ENCODE assay signal across 18 mouse cellular contexts in the genomic region with DNA sequence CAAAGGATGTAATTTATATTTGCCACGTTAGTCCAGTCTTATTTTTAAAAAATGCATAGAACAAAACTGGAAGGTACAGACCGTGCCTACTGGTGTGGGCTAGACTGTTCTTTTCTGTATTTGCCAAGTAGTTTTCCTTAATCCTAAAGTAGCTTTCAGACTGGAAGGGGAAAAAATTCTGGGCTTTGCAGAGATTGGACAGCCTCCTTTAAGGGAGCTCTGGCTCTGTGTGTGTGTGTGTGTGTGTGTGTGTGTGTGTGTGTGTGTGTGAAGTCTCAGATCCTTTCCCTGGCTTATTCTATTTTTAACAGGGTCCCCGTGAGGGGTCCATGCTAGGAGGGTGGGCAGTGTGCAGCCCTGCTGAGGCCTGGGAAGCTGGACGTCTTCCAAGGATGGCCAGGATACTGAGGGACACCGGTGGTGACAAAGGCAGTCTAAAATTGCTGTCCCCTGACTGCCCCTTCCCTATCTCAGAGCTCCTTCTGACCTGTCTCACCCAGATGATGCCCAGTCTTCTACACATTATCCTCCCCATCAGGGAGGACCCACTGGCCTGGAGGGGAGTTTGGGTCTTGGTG. TPM values are rescaled to one million over a fixed set of nuclear protein-coding genes. Genes with fewer than 3 reads are reported as not detected.
DNase-seq lines count a peak whose midpoint lies in the region; ATAC-seq lines count a peak whose summit lies in the region.
"Had no signal": no experiment of that assay in that cellular context is flagged by ENCODE, and none has a peak within 500 bp of the region (broad histone marks: within the 10 kb centered on the region; RNA-seq: fewer than 3 reads in every experiment).

No protein-coding gene starts in this region.

- no peak overlapping the region for H3K4me2 ChIP-seq in hindbrain, embryonic 12.5 days (replicated peaks)
- H3K4me2 ChIP-seq in neural tube, embryonic 15.5 days = no peak overlapping the region
- H3K4me2 ChIP-seq: limb, embryonic 12.5 days; midbrain, embryonic 12.5 days had no signal

- ATAC-seq in hindbrain, embryonic 12.5 days (ENCODE audit: low FRiP score) = no peak
- no peak for ATAC-seq in neural tube, embryonic 15.5 days (ENCODE audit: low FRiP score)
- ATAC-seq: hindbrain, embryonic 16.5 days had no signal

- peaks cover 29% of the 10 kb centered on the region for H3K4me1 ChIP-seq in hindbrain, embryonic 10.5 days (replicated peaks)
- H3K4me1 ChIP-seq in hindbrain, embryonic 12.5 days = peaks cover 26% of the 10 kb centered on the region
- H3K4me1 ChIP-seq in neural tube, embryonic 15.5 days = peaks cover 24% of the 10 kb centered on the region

- H3K27ac ChIP-seq in hindbrain, embryonic 10.5 days = peak overlapping the region; percentile 47
- H3K27ac ChIP-seq in hindbrain, embryonic 12.5 days = no peak overlapping the region
- peak overlapping the region; percentile 33; the same call in 1 of the 2 replicates for H3K27ac ChIP-seq in neural tube, embryonic 15.5 days (replicated peaks)
- H3K27ac ChIP-seq: layer of hippocampus, adult 2 months; midbrain, embryonic 12.5 days had no signal

- 76% methylated on average over 5 of the region's 5 CpGs for WGBS in hindbrain, embryonic 10.5 days
- WGBS in hindbrain, embryonic 12.5 days = 67% methylated on average over 5 of the region's 5 CpGs
- 50% methylated on average over 5 of the region's 5 CpGs for WGBS in neural tube, embryonic 15.5 days

- no peaks in the 10 kb centered on the region for H3K36me3 ChIP-seq in hindbrain, embryonic 10.5 days
- H3K36me3 ChIP-seq in hindbrain, embryonic 12.5 days = no peaks in the 10 kb centered on the region
- H3K36me3 ChIP-seq in neural tube, embryonic 15.5 days = 0 out of 2 replicates have a peak, but pooled peaks cover 2% of the 10 kb centered on the region
- H3K36me3 ChIP-seq: limb, embryonic 12.5 days; midbrain, embryonic 12.5 days had no signal

- DNase-seq in adrenal gland, postnatal 14 days = peak; percentile 29
- DNase-seq in adrenal gland, adult 2 months = no peak
- DNase-seq in hindbrain, embryonic 10.5 days (ENCODE audit: low spot score) = no peak
- DNase-seq in neural tube, embryonic 10.5 days (ENCODE audit: extremely low spot score, low spot score) = no peak
- DNase-seq in ovary, postnatal 14 days (ENCODE audit: low spot score) = no peak
- no peak for DNase-seq in ovary, adult 18-20 months (ENCODE audit: low spot score)

- H3K27me3 ChIP-seq in hindbrain, embryonic 10.5 days (ENCODE audit: insufficient read depth, poor library complexity, severe bottlenecking) = no peaks in the 10 kb centered on the region
- no peaks in the 10 kb centered on the region for H3K27me3 ChIP-seq in hindbrain, embryonic 12.5 days
- no peaks in the 10 kb centered on the region for H3K27me3 ChIP-seq in neural tube, embryonic 15.5 days (replicated peaks)
- H3K27me3 ChIP-seq: limb, embryonic 12.5 days; midbrain, embryonic 12.5 days had no signal

- no peak overlapping the region for H3K9ac ChIP-seq in hindbrain, embryonic 12.5 days
- no peak overlapping the region for H3K9ac ChIP-seq in neural tube, embryonic 15.5 days (replicated peaks)
- H3K9ac ChIP-seq: limb, embryonic 12.5 days; midbrain, embryonic 12.5 days had no signal

- no peaks in the 10 kb centered on the region for H3K9me3 ChIP-seq in hindbrain, embryonic 10.5 days
- no peaks in the 10 kb centered on the region for H3K9me3 ChIP-seq in hindbrain, embryonic 12.5 days (replicated peaks)
- H3K9me3 ChIP-seq in neural tube, embryonic 15.5 days (replicated peaks) = no peaks in the 10 kb centered on the region
- H3K9me3 ChIP-seq: limb, embryonic 12.5 days; midbrain, embryonic 12.5 days had no signal

- H3K4me3 ChIP-seq in hindbrain, embryonic 10.5 days = no peak overlapping the region
- no peak overlapping the region for H3K4me3 ChIP-seq in hindbrain, embryonic 12.5 days
- H3K4me3 ChIP-seq in neural tube, embryonic 15.5 days (replicated peaks) = no peak overlapping the region
- H3K4me3 ChIP-seq: layer of hippocampus, adult 2 months; limb, embryonic 12.5 days; midbrain, embryonic 12.5 days had no signal

RNA-seq across cellular contexts. Expression of a gene that starts 27.9 kb away (rescaled TPM):
- 22.4 and 25.4 TPM in 2 replicates for total RNA-seq in adrenal gland, postnatal 14 days (2021)
- total RNA-seq in adrenal gland, adult 2 months (2021) = 10 to 100 TPM; 28.3 to 37.6 TPM
- 16.6 and 17.1 TPM in 2 replicates for polyA plus RNA-seq in adrenal gland, adult 2 months (2012; rRNA removed)
- polyA plus RNA-seq in hindbrain, embryonic 10.5 days (2016; fragmentation: Nextera tagmentation; extraction: Ambion mirVana) = 26.9 and 30.1 TPM in 2 replicates
- 32.5 and 34.8 TPM in 2 replicates for polyA plus RNA-seq in hindbrain, embryonic 12.5 days (2016; fragmentation: Nextera tagmentation; extraction: Ambion mirVana)
- 33.5 and 40.6 TPM in 2 replicates for polyA plus RNA-seq in neural tube, embryonic 15.5 days (2015; fragmentation: Nextera tagmentation; extraction: Ambion mirVana)

RNA-seq across cellular contexts. Expression of a gene that starts 47.0 kb away (rescaled TPM):
- 23.3 and 27.2 TPM in 2 replicates for total RNA-seq in adrenal gland, postnatal 14 days (2021)
- total RNA-seq in adrenal gland, adult 2 months (2021) = 10 to 100 TPM; 22.5 to 23.0 TPM
- 15.1 and 15.5 TPM in 2 replicates for polyA plus RNA-seq in adrenal gland, adult 2 months (2012; rRNA removed)
- 31.2 and 41.0 TPM in 2 replicates for polyA plus RNA-seq in hindbrain, embryonic 10.5 days (2016; fragmentation: Nextera tagmentation; extraction: Ambion mirVana)
- 29.2 and 29.8 TPM in 2 replicates for polyA plus RNA-seq in hindbrain, embryonic 12.5 days (2016; fragmentation: Nextera tagmentation; extraction: Ambion mirVana)
- 23.4 and 26.4 TPM in 2 replicates for polyA plus RNA-seq in neural tube, embryonic 15.5 days (2015; fragmentation: Nextera tagmentation; extraction: Ambion mirVana)

RNA-seq across cellular contexts. Expression of a gene that starts 58.4 kb away (rescaled TPM):
- total RNA-seq in adrenal gland, postnatal 14 days (2021) = 0.60 and 0.70 TPM in 2 replicates
- total RNA-seq in adrenal gland, adult 2 months (2021) = not detected
- not detected in 2 replicates for polyA plus RNA-seq in adrenal gland, adult 2 months (2012; rRNA removed)
- polyA plus RNA-seq in hindbrain, embryonic 10.5 days (2016; fragmentation: Nextera tagmentation; extraction: Ambion mirVana) = not detected in 2 replicates
- not detected in 2 replicates for polyA plus RNA-seq in hindbrain, embryonic 12.5 days (2016; fragmentation: Nextera tagmentation; extraction: Ambion mirVana)
- polyA plus RNA-seq in neural tube, embryonic 15.5 days (2015; fragmentation: Nextera tagmentation; extraction: Ambion mirVana) = 0.14 TPM in 1 of 2 replicates, not detected in the other
- total RNA-seq: ES-E14; neutrophil, adult 5-6 weeks had no signal
- polyA plus RNA-seq: embryonic facial prominence, embryonic 11.5 days; frontal cortex, adult 2 months; limb, embryonic 12.5 days; midbrain, embryonic 12.5 days; small intestine, adult 2 months; thymus, postnatal 0 days had no signal
